Mouse (Mus musculus) thymus, adult 2 months (tissue): Measurements from ENCODE around the gene Parp14.

ENCODE experiments used
- CTCF ChIP-seq: fragments of 200-500 bp; IDR thresholded peaks from 2 replicates; pipeline ENCODE4 v1.5.1; 2012; ENCODE audit warnings: mild to moderate bottlenecking, control low read depth, low read length, moderate library complexity, borderline replicate concordance; ENCODE audit not compliant: control insufficient read depth, poor library complexity, insufficient read depth; ENCODE audit errors: extremely low read depth
- POLR2A ChIP-seq: fragments of 200-500 bp; IDR thresholded peaks from 2 replicates; pipeline ENCODE4 v1.6.1; 2012; ENCODE audit warnings: mild to moderate bottlenecking, low read length, control low read depth, moderate library complexity; ENCODE audit not compliant: control insufficient read depth, poor library complexity, insufficient read depth; ENCODE audit errors: extremely low read depth

DNA sequence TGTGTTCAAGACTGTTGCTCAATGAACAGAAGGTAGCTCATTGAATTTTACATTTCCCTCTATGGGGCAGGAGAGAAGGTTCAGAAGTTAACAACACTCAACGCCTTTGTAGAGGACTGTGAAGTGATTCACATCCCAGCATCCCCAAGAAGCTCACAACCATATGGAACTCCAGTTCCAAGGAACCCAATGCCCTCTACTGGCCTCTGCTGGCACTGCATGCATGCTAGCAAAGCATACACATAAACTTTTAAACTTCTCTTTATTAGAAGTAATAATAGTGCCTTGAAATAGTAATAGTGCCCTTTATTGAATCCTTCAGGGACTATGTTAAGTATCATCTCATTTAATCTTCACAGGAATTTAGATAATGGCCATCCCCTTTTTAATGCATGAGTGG is 9.3 kb downstream of the Parp14 start:
- TF ChIP-seq CTCF (no peak), POLR2A (no peak)
